Mouse (Mus musculus): ENCODE results near the gene Mob3a.
A peak's percentile ranks its signal among the peaks of the same experiment; 100 is the strongest.

The Mob3a gene

GRCm38 (mm10) chr10:80677942-80678436 lies 23.8 kb downstream of the Mob3a start, which contains the start of gene Mknk2:
Gene Mknk2, minus strand, starts transcription at chr10:80678112.
- DNase-seq (ENCODE audit: low spot score in 2 of 2): peak; percentile 90 to 96

GRCm38 (mm10) chr10:80677128-80677875 lies 24.5 kb downstream of the Mob3a start:
- DNase-seq (ENCODE audit: low spot score in 2 of 2): no peak

GRCm38 (mm10) chr10:80676198-80676928 lies 25.4 kb downstream of the Mob3a start:
- peak; percentile 100 for DNase-seq (ENCODE audit: low spot score in 2 of 2)

GRCm38 (mm10) chr10:80675405-80676197 lies 26.2 kb downstream of the Mob3a start:
- no peak for DNase-seq (ENCODE audit: low spot score in 2 of 2)

- DNase-seq (ENCODE audit: low spot score in 2 of 2): no peak
These were observed 26.8 kb downstream of the Mob3a start for GRCm38 (mm10) chr10:80674851-80675404.

- DNase-seq (ENCODE audit: low spot score in 2 of 2): no peak
These were observed 27.5 kb downstream of the Mob3a start for GRCm38 (mm10) chr10:80674161-80674711.

GRCm38 (mm10) chr10:80673690-80674089 lies 28.1 kb downstream of the Mob3a start:
- no peak for DNase-seq (ENCODE audit: low spot score in 2 of 2)

- DNase-seq (ENCODE audit: low spot score in 2 of 2): no peak
These were observed 29.7 kb downstream of the Mob3a start for GRCm38 (mm10) chr10:80671936-80672690.

- DNase-seq (ENCODE audit: low spot score in 2 of 2): no peak
These were observed 30.5 kb downstream of the Mob3a start for GRCm38 (mm10) chr10:80671251-80671650.

- no peak for DNase-seq (ENCODE audit: low spot score in 2 of 2)
These were observed 31.2 kb downstream of the Mob3a start for GRCm38 (mm10) chr10:80670531-80670930.

- peak in 1 of 2 experiments; percentile 72 for DNase-seq (ENCODE audit: low spot score in 2 of 2)
These were observed 31.9 kb downstream of the Mob3a start for GRCm38 (mm10) chr10:80669737-80670485.

GRCm38 (mm10) chr10:80669018-80669417 lies 32.8 kb downstream of the Mob3a start:
- no peak for DNase-seq (ENCODE audit: low spot score in 2 of 2)

- no peak for DNase-seq (ENCODE audit: low spot score in 2 of 2)
These were observed 33.2 kb downstream of the Mob3a start for GRCm38 (mm10) chr10:80668614-80669013.

GRCm38 (mm10) chr10:80666837-80667412 lies 34.9 kb downstream of the Mob3a start:
- DNase-seq (ENCODE audit: low spot score in 2 of 2): no peak

- DNase-seq (ENCODE audit: low spot score in 2 of 2): no peak
These were observed 35.6 kb downstream of the Mob3a start for GRCm38 (mm10) chr10:80665981-80666733.

- DNase-seq (ENCODE audit: low spot score in 2 of 2): no peak
These were observed 36.3 kb downstream of the Mob3a start for GRCm38 (mm10) chr10:80665459-80665858.

- DNase-seq (ENCODE audit: low spot score in 2 of 2): peak; percentile 66 to 72
These were observed 36.8 kb downstream of the Mob3a start for GRCm38 (mm10) chr10:80665016-80665380.

- peak; percentile 85 to 87 for DNase-seq (ENCODE audit: low spot score in 2 of 2)
These were observed 37.4 kb downstream of the Mob3a start for GRCm38 (mm10) chr10:80664197-80665015.
